Mouse (Mus musculus): ENCODE measurements around the gene Smoc1.

DNA sequence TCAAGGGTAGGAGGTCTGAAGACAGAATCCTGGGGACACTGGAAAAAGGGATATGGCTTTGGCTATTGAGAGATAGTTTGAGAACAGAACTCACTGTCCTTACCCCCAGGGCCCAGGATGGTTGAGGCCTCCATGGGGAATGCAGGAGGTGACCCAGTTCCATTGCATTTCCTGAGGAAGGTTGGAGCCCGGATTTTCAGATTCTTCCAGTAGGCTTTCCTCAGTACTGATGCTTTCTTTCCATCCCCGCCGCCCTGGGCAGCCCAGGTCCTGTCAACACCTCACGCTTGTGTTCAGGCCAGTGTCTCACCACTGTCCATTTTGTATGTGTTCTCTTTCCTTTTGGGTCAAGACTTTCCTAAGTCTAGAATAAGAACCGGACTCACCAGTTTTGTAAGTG, 56.5 kb downstream of the Smoc1 start:
- TF ChIP-seq CTCF (IDR thresholded peaks at IDR 0.05; ENCODE audit: low read depth) (no peak), EP300 (IDR thresholded peaks at IDR 0.05; ENCODE audit: low read depth) (no peak)

Data from liver, postnatal 0 days (tissue).